Mouse (Mus musculus): ENCODE results near the gene Lrsam1. TPM values are rescaled to one million over a fixed set of nuclear protein-coding genes. Genes with fewer than 3 reads are reported as not detected.

Gene Lrsam1
- polyA plus RNA-seq, 1 experiment from 2014 or later = 13.6 TPM

DNA sequence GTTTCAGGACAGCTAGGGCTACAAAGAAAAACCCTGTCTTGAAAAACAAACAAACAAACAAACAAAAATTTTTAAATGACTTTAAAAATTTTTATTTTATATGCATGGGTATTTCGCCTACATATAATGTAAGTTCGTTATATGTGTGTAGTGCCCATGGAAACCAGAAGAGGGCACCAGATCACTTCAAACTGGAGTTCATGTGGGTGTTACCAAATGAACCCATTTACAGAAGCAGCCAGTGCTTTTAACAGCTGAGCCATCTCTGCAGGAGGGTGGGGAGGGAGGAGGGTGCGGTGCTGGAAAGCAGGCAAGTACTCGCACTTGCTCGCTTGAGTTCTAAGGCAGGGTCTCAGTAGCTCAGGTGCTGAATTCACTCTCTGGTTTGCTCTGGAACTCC lies 22.0 kb downstream of the Lrsam1 start:
- DNase-seq (ENCODE audit: low spot score) = peak; percentile 78
- Histone ChIP-seq H3K9me3 (replicated peaks; ENCODE audit: control insufficient read depth, low read length) (no peaks in the 10 kb centered on the region), H3K27me3 (replicated peaks; ENCODE audit: control insufficient read depth, insufficient read depth, low read length) (no peaks in the 10 kb centered on the region), H3K27ac (ENCODE audit: low read depth, low read length) (no peak overlapping the region), H3K9ac (ENCODE audit: low read length) (no peak overlapping the region), H3K4me2 (ENCODE audit: low read length) (no peak overlapping the region), H3K4me3 (ENCODE audit: low read depth, low read length) (no peak overlapping the region), H3K36me3 (ENCODE audit: control insufficient read depth, insufficient read depth, low read length) (peaks cover 60% of the 10 kb centered on the region), H3K4me1 (ENCODE audit: control insufficient read depth, insufficient read depth, low read length) (no peaks in the 10 kb centered on the region)
- no peak for ATAC-seq
- WGBS = 70% methylated on average over 5 of the region's 5 CpGs

DNA sequence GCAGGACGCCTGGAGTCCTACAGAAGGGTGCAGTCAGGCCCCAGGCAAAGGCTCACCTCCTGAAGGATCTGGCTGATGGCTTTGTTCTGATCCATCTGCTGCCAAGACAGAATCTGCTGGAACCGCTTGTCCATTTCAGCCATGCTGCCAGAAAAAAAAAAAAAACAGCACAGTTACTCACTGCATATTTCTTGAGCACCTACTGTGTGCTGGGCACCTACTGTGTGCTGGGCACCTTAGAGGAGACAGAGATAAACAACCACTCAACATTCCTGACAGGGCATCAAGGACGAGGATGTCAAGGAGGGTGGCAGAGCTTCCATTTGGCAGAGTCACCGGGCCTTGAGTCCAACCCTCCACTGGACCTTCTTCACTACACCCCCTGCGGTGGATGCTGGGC lies 22.7 kb downstream of the Lrsam1 start:
- peaks cover 59% of the 10 kb centered on the region for H3K36me3 ChIP-seq (ENCODE audit: control insufficient read depth, insufficient read depth, low read length)
- ATAC-seq (no peak), DNase-seq (ENCODE audit: low spot score) (no peak)
- no peak overlapping the region for H3K9ac ChIP-seq (ENCODE audit: low read length)
- H3K4me3 ChIP-seq (ENCODE audit: low read depth, low read length) = no peak overlapping the region
- no peaks in the 10 kb centered on the region for H3K27me3 ChIP-seq (replicated peaks; ENCODE audit: control insufficient read depth, insufficient read depth, low read length)
- no peak overlapping the region for H3K4me2 ChIP-seq (ENCODE audit: low read length)
- no peaks in the 10 kb centered on the region for H3K4me1 ChIP-seq (ENCODE audit: control insufficient read depth, insufficient read depth, low read length)
- WGBS = 87% methylated on average over 5 of the region's 5 CpGs
- no peak overlapping the region for H3K27ac ChIP-seq (ENCODE audit: low read depth, low read length)
- no peaks in the 10 kb centered on the region for H3K9me3 ChIP-seq (replicated peaks; ENCODE audit: control insufficient read depth, low read length)

DNA sequence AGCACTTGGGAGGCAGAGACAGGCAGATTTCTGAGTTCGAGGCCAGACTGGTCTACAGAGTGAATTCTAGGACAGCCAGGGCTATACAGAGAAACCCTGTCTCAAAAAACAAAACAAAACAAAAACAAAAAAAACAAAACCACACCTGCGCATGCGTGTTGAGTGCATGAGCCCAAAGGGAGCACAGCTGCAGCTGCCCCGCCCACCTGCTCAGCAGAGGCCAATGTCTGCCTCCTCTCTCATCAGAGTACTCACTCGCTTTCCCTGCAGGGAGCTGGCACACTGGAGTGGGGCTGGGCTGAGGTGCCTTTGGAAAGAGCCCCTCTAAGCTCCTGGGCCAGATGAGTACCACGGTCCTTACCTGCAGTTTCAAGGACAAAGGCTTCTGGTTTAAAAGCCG lies 29.7 kb downstream of the Lrsam1 start:
- Histone ChIP-seq H3K27ac (ENCODE audit: low read depth, low read length) (no peak overlapping the region), H3K27me3 (replicated peaks; ENCODE audit: control insufficient read depth, insufficient read depth, low read length) (no peaks in the 10 kb centered on the region), H3K4me3 (ENCODE audit: low read depth, low read length) (no peak overlapping the region), H3K4me1 (ENCODE audit: control insufficient read depth, insufficient read depth, low read length) (no peaks in the 10 kb centered on the region), H3K36me3 (ENCODE audit: control insufficient read depth, insufficient read depth, low read length) (peaks cover 38% of the 10 kb centered on the region), H3K9ac (ENCODE audit: low read length) (no peak overlapping the region), H3K4me2 (ENCODE audit: low read length) (no peak overlapping the region), H3K9me3 (replicated peaks; ENCODE audit: control insufficient read depth, low read length) (no peaks in the 10 kb centered on the region)
- no peak for DNase-seq (ENCODE audit: low spot score)
- ATAC-seq = no peak
- WGBS = 79% methylated on average over 7 of the region's 7 CpGs

DNA sequence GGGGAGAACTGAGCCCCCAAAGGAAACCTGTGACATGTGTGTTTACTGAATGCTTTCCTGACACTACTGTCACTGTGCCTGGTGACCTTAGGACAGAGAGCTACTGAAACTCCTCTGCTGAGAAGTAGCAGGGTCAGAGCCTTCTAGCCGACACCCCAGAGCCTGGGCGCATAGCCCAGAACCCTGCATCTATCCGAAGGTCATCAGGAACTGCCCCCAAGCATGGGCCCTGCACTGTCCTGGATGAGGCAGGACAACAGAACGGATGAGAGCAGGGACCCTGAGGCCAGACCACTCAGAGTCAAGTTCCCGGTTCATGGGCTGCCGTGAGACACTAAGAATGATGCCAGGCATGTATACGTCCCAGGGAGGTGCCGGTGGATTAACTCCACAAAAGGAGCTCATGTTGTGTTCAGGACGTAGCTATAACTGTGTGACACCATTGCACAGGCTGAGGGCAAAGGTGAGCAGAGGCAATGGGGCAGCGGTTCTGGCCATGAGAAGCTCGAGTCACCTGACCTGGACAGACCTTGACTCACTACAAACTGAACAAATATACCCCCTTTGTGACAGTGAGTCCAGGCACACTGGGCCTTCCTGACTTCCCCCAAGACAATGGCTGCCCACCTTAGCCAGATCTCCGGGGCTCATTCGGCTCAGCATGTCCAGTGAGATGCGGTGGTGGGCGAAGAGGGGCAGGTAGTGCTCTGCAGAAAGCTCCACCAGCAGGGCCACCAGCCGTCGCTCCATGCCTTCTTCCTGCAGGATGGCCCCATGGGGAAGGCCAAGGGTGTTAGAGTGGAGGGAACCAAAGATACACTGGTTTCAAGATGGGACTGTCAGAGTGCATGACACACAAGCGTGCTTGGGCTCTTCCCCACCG lies 32.2 kb downstream of the Lrsam1 start:
- peaks cover 24% of the 10 kb centered on the region for H3K36me3 ChIP-seq (ENCODE audit: control insufficient read depth, insufficient read depth, low read length)

DNA sequence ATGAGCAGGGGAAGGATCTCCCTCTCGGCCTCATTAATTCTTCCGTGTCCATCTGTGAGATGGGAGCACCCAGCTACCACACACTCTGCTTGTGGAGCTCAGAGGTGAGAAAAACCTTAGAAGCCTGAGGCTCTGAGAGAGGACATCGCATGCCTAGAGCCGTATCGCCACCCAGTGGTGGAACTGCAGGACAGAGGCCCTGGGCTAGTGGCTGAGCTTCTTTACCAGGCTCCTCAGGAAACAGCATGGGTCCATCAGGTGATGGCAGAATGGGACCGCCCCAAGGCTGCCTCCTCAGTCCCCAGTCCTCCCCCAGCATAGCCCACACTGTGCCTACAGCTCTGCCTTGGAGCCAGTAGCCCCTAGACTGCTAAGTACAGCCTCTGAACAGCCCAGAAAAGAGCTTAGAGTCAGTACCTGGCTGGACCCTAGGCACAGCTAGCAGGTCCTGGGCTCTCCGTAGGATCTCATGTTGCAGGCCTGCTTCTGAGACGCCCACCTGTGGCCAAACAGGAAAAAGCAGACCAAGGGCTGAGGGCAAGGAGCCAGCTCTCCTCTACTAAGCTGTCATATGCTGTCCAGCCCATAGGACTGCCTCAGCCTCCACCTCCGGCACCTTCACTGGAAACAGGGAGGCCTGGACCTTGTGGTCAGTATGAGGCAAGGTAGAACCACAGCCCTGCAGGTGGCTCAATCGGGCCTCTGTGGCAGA lies 33.0 kb downstream of the Lrsam1 start:
- peak; percentile 69 for DNase-seq (ENCODE audit: low spot score)
- no peak overlapping the region for H3K9ac ChIP-seq (ENCODE audit: low read length)
- peaks cover 32% of the 10 kb centered on the region for H3K36me3 ChIP-seq (ENCODE audit: control insufficient read depth, insufficient read depth, low read length)

More for the DNA sequence above, 32.2 kb downstream of the Lrsam1 start:
- WGBS = 89% methylated on average over 19 of the region's 19 CpGs
- H3K9ac ChIP-seq (ENCODE audit: low read length) = no peak overlapping the region
- no peaks in the 10 kb centered on the region for H3K4me1 ChIP-seq (ENCODE audit: control insufficient read depth, insufficient read depth, low read length)
- DNase-seq (ENCODE audit: low spot score) (no peak), ATAC-seq (no peak)
- no peak overlapping the region for H3K4me2 ChIP-seq (ENCODE audit: low read length)
- H3K9me3 ChIP-seq (replicated peaks; ENCODE audit: control insufficient read depth, low read length) = no peaks in the 10 kb centered on the region
- no peaks in the 10 kb centered on the region for H3K27me3 ChIP-seq (replicated peaks; ENCODE audit: control insufficient read depth, insufficient read depth, low read length)
- H3K27ac ChIP-seq (ENCODE audit: low read depth, low read length) = no peak overlapping the region
- H3K4me3 ChIP-seq (ENCODE audit: low read depth, low read length) = no peak overlapping the region

DNA sequence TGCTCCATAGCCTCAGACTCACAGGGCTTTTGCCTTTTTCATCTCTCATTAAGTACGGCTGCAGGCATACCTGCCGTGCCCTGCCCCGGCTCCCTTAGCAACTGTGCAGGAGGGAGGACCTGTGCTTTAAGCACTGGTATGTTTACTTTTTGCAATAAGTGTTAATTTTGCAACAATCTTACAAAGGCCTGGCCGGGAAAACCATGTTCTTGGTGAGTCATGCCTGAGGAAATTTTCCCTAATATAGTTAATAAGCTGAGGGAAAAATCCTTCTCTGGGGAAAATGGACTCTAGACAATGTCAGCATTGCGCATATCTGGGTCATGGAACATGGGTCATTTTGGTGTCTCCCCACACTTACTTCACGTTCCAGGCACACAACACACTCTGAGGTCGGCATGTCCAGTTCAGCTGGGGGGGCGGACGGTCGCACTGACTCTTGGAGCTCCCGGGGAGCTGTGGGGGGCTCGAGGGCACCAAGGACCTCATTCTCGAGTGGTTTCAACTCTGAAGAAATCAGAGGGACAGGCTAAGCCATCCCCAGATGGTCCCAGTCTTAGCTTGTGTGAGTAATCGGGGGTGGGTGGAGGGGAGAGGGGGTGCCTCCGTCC lies 33.7 kb downstream of the Lrsam1 start:
- ATAC-seq = no peak
- Histone ChIP-seq H3K27ac (ENCODE audit: low read depth, low read length) (no peak overlapping the region), H3K4me3 (ENCODE audit: low read depth, low read length) (no peak overlapping the region), H3K9me3 (replicated peaks; ENCODE audit: control insufficient read depth, low read length) (no peaks in the 10 kb centered on the region), H3K27me3 (replicated peaks; ENCODE audit: control insufficient read depth, insufficient read depth, low read length) (no peaks in the 10 kb centered on the region), H3K36me3 (ENCODE audit: control insufficient read depth, insufficient read depth, low read length) (peaks cover 33% of the 10 kb centered on the region), H3K4me1 (ENCODE audit: control insufficient read depth, insufficient read depth, low read length) (no peaks in the 10 kb centered on the region), H3K9ac (ENCODE audit: low read length) (no peak overlapping the region), H3K4me2 (ENCODE audit: low read length) (no peak overlapping the region)
- DNase-seq (ENCODE audit: low spot score) = no peak
- 81% methylated on average over 15 of the region's 15 CpGs for WGBS

More for the DNA sequence above, 33.0 kb downstream of the Lrsam1 start:
- Histone ChIP-seq H3K4me2 (ENCODE audit: low read length) (no peak overlapping the region), H3K9me3 (replicated peaks; ENCODE audit: control insufficient read depth, low read length) (no peaks in the 10 kb centered on the region), H3K4me1 (ENCODE audit: control insufficient read depth, insufficient read depth, low read length) (no peaks in the 10 kb centered on the region), H3K27me3 (replicated peaks; ENCODE audit: control insufficient read depth, insufficient read depth, low read length) (no peaks in the 10 kb centered on the region), H3K27ac (ENCODE audit: low read depth, low read length) (no peak overlapping the region), H3K4me3 (ENCODE audit: low read depth, low read length) (no peak overlapping the region)
- peak; percentile 67 for ATAC-seq
- WGBS = 39% methylated on average over 10 of the region's 10 CpGs

DNA sequence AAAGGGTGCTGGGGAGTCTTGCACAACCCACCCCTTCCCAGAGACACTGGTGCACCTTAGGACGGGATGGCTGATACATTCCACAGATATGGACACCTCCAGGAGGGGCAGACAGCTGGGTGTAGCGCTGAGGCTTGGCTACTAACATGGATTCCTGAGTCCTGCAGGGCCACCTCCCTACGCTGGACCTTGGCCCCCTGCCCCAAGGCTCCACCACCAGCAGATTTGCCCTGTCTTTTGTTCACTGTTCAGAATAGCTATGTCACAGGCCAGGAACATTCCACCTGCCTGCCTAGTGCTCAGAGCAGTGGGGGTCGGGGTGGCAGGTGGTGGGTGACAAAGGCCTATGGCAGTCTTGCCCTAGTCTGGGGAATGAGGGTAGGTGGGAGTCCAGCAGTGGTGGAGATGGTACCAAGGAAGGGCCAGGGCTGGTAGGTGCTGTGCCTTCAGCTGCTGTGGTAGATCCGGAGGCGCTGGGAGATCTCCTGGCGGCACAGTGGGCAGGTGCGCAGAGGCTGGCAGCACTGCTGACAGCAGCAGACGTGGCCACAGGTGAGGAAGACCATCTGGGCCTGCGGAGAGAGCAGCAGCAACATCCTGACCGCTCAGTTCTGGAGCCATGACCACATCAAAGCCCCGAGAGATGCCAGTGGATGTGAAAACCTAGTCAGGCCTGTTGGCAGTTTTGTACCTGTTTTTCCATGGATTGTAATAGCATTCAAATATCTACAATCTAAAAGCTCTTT lies 34.9 kb downstream of the Lrsam1 start:
- Histone ChIP-seq H3K9me3 (replicated peaks; ENCODE audit: control insufficient read depth, low read length) (no peaks in the 10 kb centered on the region), H3K27me3 (replicated peaks; ENCODE audit: control insufficient read depth, insufficient read depth, low read length) (no peaks in the 10 kb centered on the region), H3K4me1 (ENCODE audit: control insufficient read depth, insufficient read depth, low read length) (no peaks in the 10 kb centered on the region), H3K4me2 (ENCODE audit: low read length) (no peak overlapping the region), H3K27ac (ENCODE audit: low read depth, low read length) (no peak overlapping the region), H3K36me3 (ENCODE audit: control insufficient read depth, insufficient read depth, low read length) (peaks cover 39% of the 10 kb centered on the region), H3K9ac (ENCODE audit: low read length) (no peak overlapping the region), H3K4me3 (ENCODE audit: low read depth, low read length) (no peak overlapping the region)
- DNase-seq (ENCODE audit: low spot score) (no peak), ATAC-seq (no peak)
- WGBS = 93% methylated on average over 11 of the region's 12 CpGs

DNA sequence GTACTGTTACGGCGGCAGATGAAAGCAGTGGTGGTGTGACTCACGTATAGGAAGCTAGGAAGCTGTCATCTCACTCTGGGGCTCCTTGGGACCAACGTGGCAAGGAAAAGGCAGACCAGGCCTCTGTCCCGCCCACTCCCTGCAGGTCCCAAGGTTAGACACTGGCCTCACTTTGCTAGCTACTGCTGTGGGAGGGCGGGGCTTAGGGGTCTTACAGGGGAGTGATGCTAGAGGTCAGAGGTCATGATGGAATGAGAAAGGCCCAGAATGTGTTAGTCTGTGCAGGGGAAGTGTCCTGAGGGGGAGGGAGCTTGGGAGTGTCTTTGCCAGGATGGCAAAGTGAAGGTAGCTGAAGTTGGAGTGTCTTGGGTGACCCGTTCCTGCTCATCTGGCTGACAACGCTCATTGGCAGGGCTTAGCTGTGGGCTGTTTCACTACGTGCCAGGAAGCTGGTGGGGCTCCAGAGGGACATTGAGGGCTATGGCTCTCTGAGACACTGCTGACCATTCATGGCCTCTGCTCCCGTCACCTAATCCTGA lies 37.0 kb downstream of the Lrsam1 start:
- Histone ChIP-seq H3K27ac (ENCODE audit: low read depth, low read length) (no peak overlapping the region), H3K9ac (ENCODE audit: low read length) (no peak overlapping the region), H3K27me3 (replicated peaks; ENCODE audit: control insufficient read depth, insufficient read depth, low read length) (no peaks in the 10 kb centered on the region), H3K4me2 (ENCODE audit: low read length) (no peak overlapping the region), H3K4me1 (ENCODE audit: control insufficient read depth, insufficient read depth, low read length) (no peaks in the 10 kb centered on the region), H3K36me3 (ENCODE audit: control insufficient read depth, insufficient read depth, low read length) (peaks cover 59% of the 10 kb centered on the region), H3K9me3 (replicated peaks; ENCODE audit: control insufficient read depth, low read length) (no peaks in the 10 kb centered on the region), H3K4me3 (ENCODE audit: low read depth, low read length) (no peak overlapping the region)
- 69% methylated on average over 10 of the region's 10 CpGs for WGBS
- no peak for ATAC-seq
- no peak for DNase-seq (ENCODE audit: low spot score)
